Mouse (Mus musculus) forebrain, postnatal 0 days (tissue): ENCODE measurements around the gene Sp8. TPM values are rescaled to one million over a fixed set of nuclear protein-coding genes. Genes with fewer than 3 reads are reported as not detected.

ENCODE experiments used
- ATAC-seq: fragments of 200-750 bp; cut with Nextera tagmentation; 2 replicates; pipeline ENCODE4 v1.8.0; 2017; ENCODE audit warnings: mild to moderate bottlenecking, moderate library complexity
- DNase-seq: peaks from one replicate; pipeline ENCODE4 v3.0.0-alpha.2; 2015
- H3K27ac ChIP-seq: fragments of 300-500 bp; sonication (generic); 2 replicates; pipeline ENCODE4 v1.5.1; 2014; ENCODE audit warnings: low read depth, mild to moderate bottlenecking, antibody characterized with exemption, low read length, moderate library complexity, mixed read lengths
- H3K27me3 ChIP-seq: fragments of 300-500 bp; sonication (generic); 2 replicates; pipeline ENCODE4 v1.6.1; 2014; ENCODE audit warnings: mild to moderate bottlenecking, low read length, mixed read lengths; ENCODE audit not compliant: insufficient read depth
- H3K36me3 ChIP-seq: fragments of 300-500 bp; sonication (generic); 2 replicates; pipeline ENCODE4 v1.6.1; 2014; ENCODE audit warnings: mild to moderate bottlenecking, moderate library complexity; ENCODE audit not compliant: insufficient read depth
- H3K4me1 ChIP-seq: fragments of 300-500 bp; sonication (generic); 2 replicates; pipeline ENCODE4 v1.6.1; 2014; ENCODE audit warnings: antibody characterized with exemption; ENCODE audit not compliant: insufficient read depth
- H3K4me2 ChIP-seq: fragments of 300-500 bp; sonication (generic); 2 replicates; pipeline ENCODE4 v1.6.1; 2014; ENCODE audit warnings: low read depth, mild to moderate bottlenecking, moderate library complexity
- H3K4me3 ChIP-seq: fragments of 300-500 bp; sonication (generic); 2 replicates; pipeline ENCODE4 v1.5.1; 2014; ENCODE audit warnings: low read depth, low read length, mixed read lengths
- H3K9ac ChIP-seq: fragments of 300-500 bp; sonication (generic); 2 replicates; pipeline ENCODE4 v1.6.1; 2014; ENCODE audit warnings: mild to moderate bottlenecking
- H3K9me3 ChIP-seq: fragments of 300-500 bp; sonication (generic); 2 replicates; pipeline ENCODE4 v1.6.1; 2016; ENCODE audit warnings: low read length
- CTCF ChIP-seq: sonication (generic); IDR thresholded peaks from 2 replicates; pipeline ENCODE4 v1.5.1; 2016; ENCODE audit warnings: antibody characterized with exemption, control low read depth, low read depth
- WGBS: fragments of 180-500 bp; shearing (Covaris S2); extraction: QIAGEN DNeasy Blood & Tissue Kit; methylation state at CpG from one replicate; pipeline ENCODE4 v1.1.7; 2014; 5-methylcytosine and 5-hydroxymethylcytosine counted together
- polyA plus RNA-seq: library from polyadenylated mRNA; unstranded; fragments of >200 nt; fragmentation: Nextera tagmentation; extraction: Ambion mirVana; gene quantifications from 2 replicates; pipeline ENCODE4 v1.2.1, GENCODE M21; 2015
- total RNA-seq: library from RNA; depleted of rRNA; stranded (reverse); fragments of >200 nt; gene quantifications from 2 replicates; pipeline ENCODE4 v1.2.3, GENCODE M21; 2014

Sp8 gene
- total and polyA plus RNA-seq, 2 experiments from 2014 or later = 9.2 to 21.1 TPM

DNA sequence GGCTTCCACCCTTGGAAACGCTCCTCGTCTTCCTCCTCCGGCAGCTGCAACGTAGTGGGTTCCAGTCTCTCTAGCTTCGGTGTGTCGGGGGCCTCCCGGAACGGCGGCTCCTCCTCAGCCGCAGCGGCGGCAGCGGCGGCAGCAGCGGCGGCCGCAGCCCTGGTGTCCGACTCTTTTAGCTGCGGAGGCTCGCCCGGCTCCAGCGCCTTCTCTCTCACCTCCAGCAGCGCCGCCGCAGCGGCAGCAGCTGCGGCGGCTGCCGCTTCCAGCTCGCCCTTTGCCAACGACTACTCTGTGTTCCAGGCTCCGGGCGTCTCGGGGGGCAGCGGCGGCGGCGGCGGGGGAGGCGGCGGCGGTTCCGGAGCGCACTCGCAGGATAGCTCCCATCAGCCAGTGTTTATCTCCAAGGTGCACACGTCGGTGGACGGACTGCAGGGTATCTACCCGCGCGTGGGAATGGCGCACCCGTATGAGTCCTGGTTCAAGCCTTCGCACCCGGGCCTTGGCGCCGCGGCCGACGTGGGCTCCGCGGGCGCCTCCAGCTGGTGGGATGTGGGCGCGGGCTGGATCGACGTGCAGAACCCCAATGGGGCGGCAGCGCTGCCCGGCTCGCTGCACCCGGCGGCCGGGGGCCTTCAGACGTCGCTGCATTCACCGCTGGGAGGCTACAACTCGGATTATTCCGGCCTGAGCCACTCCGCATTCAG, 2.5 kb downstream of the Sp8 start:
- 1% methylated on average over 76 of the region's 80 CpGs for WGBS
- peaks cover 3% of the 10 kb centered on the region; the same call in 1 of the 2 replicates for H3K4me1 ChIP-seq
- peak overlapping the region; percentile 46 for H3K4me3 ChIP-seq
- no peaks in the 10 kb centered on the region for H3K36me3 ChIP-seq
- H3K4me2 ChIP-seq = peak overlapping the region; percentile 60
- ATAC-seq (peak; percentile 26), DNase-seq (peak; percentile 53)
- peak overlapping the region; percentile 73 for H3K27ac ChIP-seq
- peak; percentile 31 for TF ChIP-seq CTCF
- no peaks in the 10 kb centered on the region for H3K9me3 ChIP-seq
- H3K9ac ChIP-seq = peak overlapping the region; percentile 40
- H3K27me3 ChIP-seq = peaks cover 59% of the 10 kb centered on the region

DNA sequence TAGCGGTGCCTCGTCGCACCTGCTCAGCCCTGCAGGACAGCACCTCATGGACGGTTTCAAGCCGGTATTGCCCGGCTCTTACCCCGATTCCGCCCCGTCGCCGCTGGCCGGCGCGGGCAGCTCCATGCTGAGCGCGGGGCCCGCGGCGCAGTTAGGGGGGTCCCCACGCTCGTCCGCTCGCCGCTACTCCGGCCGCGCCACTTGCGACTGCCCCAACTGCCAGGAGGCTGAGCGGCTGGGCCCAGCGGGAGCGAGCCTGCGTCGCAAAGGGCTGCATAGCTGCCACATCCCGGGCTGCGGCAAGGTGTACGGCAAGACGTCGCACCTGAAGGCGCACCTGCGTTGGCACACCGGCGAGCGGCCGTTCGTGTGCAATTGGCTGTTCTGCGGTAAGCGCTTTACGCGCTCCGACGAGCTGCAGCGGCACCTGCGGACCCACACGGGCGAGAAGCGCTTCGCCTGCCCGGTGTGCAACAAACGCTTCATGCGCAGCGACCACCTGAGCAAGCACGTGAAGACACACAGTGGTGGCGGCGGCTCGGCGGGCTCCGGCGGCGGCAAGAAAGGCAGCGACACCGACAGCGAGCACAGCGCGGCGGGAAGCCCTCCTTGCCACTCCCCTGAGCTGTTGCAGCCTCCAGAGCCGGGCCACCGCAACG, 3.2 kb downstream of the Sp8 start:
- peak; percentile 21; the same call in 1 of the 2 replicates for ATAC-seq
- H3K9ac ChIP-seq = peak overlapping the region; percentile 41
- WGBS = 1% methylated on average over 77 of the region's 78 CpGs
- peak; percentile 47 for DNase-seq
- no peaks in the 10 kb centered on the region for H3K36me3 ChIP-seq
- peak overlapping the region; percentile 46 for H3K4me3 ChIP-seq
- H3K4me1 ChIP-seq = peaks cover 5% of the 10 kb centered on the region; the same call in 1 of the 2 replicates
- peak overlapping the region; percentile 54 for H3K27ac ChIP-seq
- H3K4me2 ChIP-seq = peak overlapping the region; percentile 60
- TF ChIP-seq CTCF = no peak
- no peaks in the 10 kb centered on the region for H3K9me3 ChIP-seq
- H3K27me3 ChIP-seq = peaks cover 55% of the 10 kb centered on the region

DNA sequence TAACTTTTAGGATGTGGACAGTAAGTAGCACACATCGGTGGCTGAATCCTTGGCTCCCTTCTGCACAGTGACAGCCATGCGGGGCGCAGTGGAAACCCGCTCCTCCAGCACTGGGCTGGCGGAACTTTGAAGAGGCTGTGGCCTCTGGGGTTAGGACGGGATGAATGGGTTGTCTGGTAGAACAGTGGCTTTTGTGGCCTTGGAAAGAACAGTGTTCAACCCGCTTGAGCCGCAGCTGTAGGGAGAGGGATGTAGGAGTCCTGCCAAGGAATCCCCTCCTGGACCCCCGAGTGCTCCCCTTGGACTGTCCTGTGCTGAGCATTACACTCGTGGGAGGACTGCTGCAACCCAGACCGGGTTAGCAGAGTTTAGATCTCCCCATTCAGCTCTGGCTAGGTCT, 3.9 kb downstream of the Sp8 start:
- ATAC-seq = no peak
- peak overlapping the region; percentile 60 for H3K4me2 ChIP-seq
- H3K4me1 ChIP-seq = peaks cover 5% of the 10 kb centered on the region; the same call in 1 of the 2 replicates
- 1% methylated on average over 11 of the region's 11 CpGs for WGBS
- H3K27me3 ChIP-seq = peaks cover 50% of the 10 kb centered on the region
- H3K9me3 ChIP-seq = no peaks in the 10 kb centered on the region
- no peaks in the 10 kb centered on the region for H3K36me3 ChIP-seq
- DNase-seq = peak; percentile 45
- peak overlapping the region; percentile 69 for H3K27ac ChIP-seq
- no peak for TF ChIP-seq CTCF
- peak overlapping the region; percentile 46 for H3K4me3 ChIP-seq
- H3K9ac ChIP-seq = peak overlapping the region; percentile 41

DNA sequence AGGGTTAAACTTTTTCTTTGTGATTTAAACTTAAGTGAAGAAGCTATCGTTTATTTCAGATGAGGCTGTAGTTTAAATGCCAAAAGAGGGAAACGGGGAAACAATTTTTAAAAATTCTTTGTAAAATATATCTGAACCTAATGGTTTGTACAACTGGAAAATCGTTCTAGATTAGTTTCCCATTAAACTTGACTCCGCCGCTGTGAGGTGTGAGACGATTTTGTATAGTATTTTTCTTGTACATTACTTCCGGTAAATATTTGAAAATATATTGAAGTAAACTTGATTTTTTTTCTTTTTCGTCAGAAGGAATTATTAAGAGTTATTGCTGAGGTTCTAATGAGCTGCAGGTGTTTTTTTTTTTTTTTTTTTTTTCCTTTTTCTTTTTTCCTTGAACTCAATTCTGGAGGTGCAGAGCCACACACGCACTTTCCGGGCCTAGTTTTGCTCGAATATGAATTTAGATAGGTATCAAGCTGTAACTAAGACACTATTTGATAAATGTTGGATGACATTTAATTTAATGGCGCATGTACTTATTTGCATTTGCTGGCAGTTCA, 4.8 kb downstream of the Sp8 start:
- no peak overlapping the region for H3K4me2 ChIP-seq
- DNase-seq = peak; percentile 31

DNA sequence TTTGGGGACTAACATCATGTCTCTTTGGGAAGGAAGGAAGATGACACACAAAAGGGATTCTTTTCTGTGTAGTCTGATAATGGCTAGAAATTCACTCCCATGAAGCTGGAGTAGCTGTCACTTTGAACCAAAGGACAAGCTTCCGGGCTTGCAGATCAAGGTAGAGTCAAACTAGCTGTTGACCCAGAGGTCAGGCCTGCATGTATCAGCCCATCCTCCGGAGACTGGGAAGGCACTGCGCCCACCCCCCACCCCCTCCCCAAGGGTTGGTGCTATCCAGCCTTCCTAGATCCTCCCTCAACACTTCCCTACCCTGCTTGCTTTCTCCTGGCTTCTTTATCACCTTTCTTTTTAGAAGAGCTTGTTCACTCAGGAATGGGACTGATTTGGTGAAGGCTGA, 7.2 kb downstream of the Sp8 start:
- Histone ChIP-seq H3K4me2 (peak overlapping the region; percentile 28), H3K4me1 (peaks cover 5% of the 10 kb centered on the region; the same call in 1 of the 2 replicates), H3K9me3 (no peaks in the 10 kb centered on the region), H3K27me3 (peaks cover 35% of the 10 kb centered on the region), H3K4me3 (peak overlapping the region; percentile 42; the same call in 1 of the 2 replicates), H3K9ac (no peak overlapping the region), H3K27ac (no peak overlapping the region), H3K36me3 (no peaks in the 10 kb centered on the region)
- DNase-seq (no peak), ATAC-seq (no peak)
- no peak for TF ChIP-seq CTCF
- WGBS = 21% methylated on average over 3 of the region's 3 CpGs

More for the DNA sequence above, 4.8 kb downstream of the Sp8 start:
- no peak overlapping the region for H3K9ac ChIP-seq
- no peaks in the 10 kb centered on the region for H3K9me3 ChIP-seq
- no peaks in the 10 kb centered on the region for H3K36me3 ChIP-seq
- peak overlapping the region; percentile 46 for H3K4me3 ChIP-seq
- TF ChIP-seq CTCF = no peak
- ATAC-seq = no peak
- H3K27ac ChIP-seq = no peak overlapping the region
- 26% methylated on average over 12 of the region's 12 CpGs for WGBS
- H3K4me1 ChIP-seq = peaks cover 5% of the 10 kb centered on the region; the same call in 1 of the 2 replicates
- H3K27me3 ChIP-seq = peaks cover 46% of the 10 kb centered on the region

DNA sequence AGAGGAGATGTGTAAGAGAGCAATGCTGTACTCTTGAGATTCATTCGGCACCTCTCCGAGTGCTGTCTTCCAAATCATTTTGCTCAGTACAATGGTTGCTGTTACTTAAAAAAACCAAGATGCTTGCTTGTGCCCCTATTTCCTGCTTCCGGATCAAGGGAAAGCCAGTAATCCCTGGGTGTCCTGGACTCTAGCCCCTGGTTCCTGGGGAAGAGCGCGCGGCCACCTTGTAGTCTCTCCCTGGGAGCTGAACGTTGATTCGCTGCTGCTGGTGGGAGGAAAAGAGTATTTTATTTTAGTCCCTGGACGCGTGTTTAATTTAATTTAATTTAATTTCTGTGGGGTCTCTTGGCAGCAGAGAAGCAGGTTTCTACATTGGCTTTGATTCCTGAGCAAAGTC, 8.3 kb downstream of the Sp8 start:
- no peak for ATAC-seq
- peaks cover 5% of the 10 kb centered on the region; the same call in 1 of the 2 replicates for H3K4me1 ChIP-seq
- no peaks in the 10 kb centered on the region for H3K36me3 ChIP-seq
- peak overlapping the region; percentile 45 for H3K9ac ChIP-seq
- peaks cover 35% of the 10 kb centered on the region for H3K27me3 ChIP-seq
- peak; percentile 44 for DNase-seq
- peak overlapping the region; percentile 42 for H3K4me3 ChIP-seq
- peak overlapping the region; percentile 68 for H3K4me2 ChIP-seq
- 4% methylated on average over 10 of the region's 10 CpGs for WGBS
- H3K9me3 ChIP-seq = no peaks in the 10 kb centered on the region
- TF ChIP-seq CTCF = no peak
- peak overlapping the region; percentile 42; the same call in 1 of the 2 replicates for H3K27ac ChIP-seq
